Mouse (Mus musculus): ENCODE results near the gene Zbtb2. TPM values are rescaled to one million over a fixed set of nuclear protein-coding genes. Genes with fewer than 3 reads are reported as not detected.

Zbtb2 gene
- polyA plus RNA-seq, 1 experiment = 3.8 TPM

- no peaks in the 10 kb centered on the region for H3K36me3 ChIP-seq (ENCODE audit: control insufficient read depth, insufficient read depth)
- no peak for TF ChIP-seq SRF (IDR thresholded peaks at IDR 0.05; ENCODE audit: control insufficient read depth, insufficient read length, low read depth)
- TF ChIP-seq TCF12 (IDR thresholded peaks at IDR 0.05; ENCODE audit: insufficient read depth, poor library complexity, severe bottlenecking) = no peak
Measured at GRCm38 (mm10) chr10:4364618-4365017, 23.3 kb downstream of the Zbtb2 start.

GRCm38 (mm10) chr10:4357435-4357834, 30.5 kb downstream of the Zbtb2 start:
- Histone ChIP-seq H3K4me2 (ENCODE audit: low read depth) (no peak overlapping the region), H3K27me3 (ENCODE audit: control insufficient read depth, insufficient read depth, insufficient read length) (no peaks in the 10 kb centered on the region), H3K79me2 (ENCODE audit: control insufficient read depth, insufficient read depth) (no peaks in the 10 kb centered on the region), H3K4me3 (no peak overlapping the region), H3K36me3 (ENCODE audit: control insufficient read depth, insufficient read depth) (no peaks in the 10 kb centered on the region), H3ac (ENCODE audit: control insufficient read depth, insufficient read length) (no peak overlapping the region)
- no peak for TF ChIP-seq TCF3 (IDR thresholded peaks at IDR 0.05; ENCODE audit: insufficient read length, low read depth)
- no peak for TF ChIP-seq TCF12 (IDR thresholded peaks at IDR 0.05; ENCODE audit: insufficient read depth, poor library complexity, severe bottlenecking)
- TF ChIP-seq REST (IDR thresholded peaks at IDR 0.05; ENCODE audit: insufficient read depth, insufficient read length) = no peak
- no peak for TF ChIP-seq USF1 (IDR thresholded peaks at IDR 0.05; ENCODE audit: low read depth)
- no peak for TF ChIP-seq MYOD1 (IDR thresholded peaks at IDR 0.05; ENCODE audit: control insufficient read depth in 1 of 3, insufficient read length in 2 of 3, low read depth in 2 of 3)
- TF ChIP-seq MYOG (IDR thresholded peaks at IDR 0.05; ENCODE audit: control insufficient read depth in 1 of 3, insufficient read depth in 1 of 3, insufficient read length in 2 of 3, low read depth in 2 of 3) = no peak
- no peak for TF ChIP-seq CEBPB (IDR thresholded peaks at IDR 0.05; ENCODE audit: insufficient read depth, poor library complexity, severe bottlenecking)
- TF ChIP-seq MAX (IDR thresholded peaks at IDR 0.05; ENCODE audit: low read depth) = no peak
- no peak for TF ChIP-seq SRF (IDR thresholded peaks at IDR 0.05; ENCODE audit: control insufficient read depth, insufficient read length, low read depth)
- TF ChIP-seq POLR2A (IDR thresholded peaks at IDR 0.05; ENCODE audit: insufficient read length, low read depth) = no peak
- TF ChIP-seq POLR2AphosphoS2 (IDR thresholded peaks at IDR 0.05; ENCODE audit: insufficient read length, low read depth) = no peak
- no peak for TF ChIP-seq E2F4 (IDR thresholded peaks at IDR 0.05; ENCODE audit: insufficient read depth)

More at GRCm38 (mm10) chr10:4364618-4365017, 23.3 kb downstream of the Zbtb2 start:
- Histone ChIP-seq H3ac (ENCODE audit: control insufficient read depth, insufficient read length) (no peak overlapping the region), H3K4me3 (no peak overlapping the region), H3K79me2 (ENCODE audit: control insufficient read depth, insufficient read depth) (no peaks in the 10 kb centered on the region), H3K4me2 (ENCODE audit: low read depth) (no peak overlapping the region), H3K27me3 (ENCODE audit: control insufficient read depth, insufficient read depth, insufficient read length) (no peaks in the 10 kb centered on the region)

- peak in 2 of 3 experiments; percentile 11 to 36 for TF ChIP-seq MYOD1 (IDR thresholded peaks at IDR 0.05; ENCODE audit: control insufficient read depth in 1 of 3, insufficient read length in 2 of 3, low read depth in 2 of 3)
- no peak for TF ChIP-seq CEBPB (IDR thresholded peaks at IDR 0.05; ENCODE audit: insufficient read depth, poor library complexity, severe bottlenecking)
- no peak overlapping the region for H3ac ChIP-seq (ENCODE audit: control insufficient read depth, insufficient read length)
- no peak overlapping the region for H3K4me2 ChIP-seq (ENCODE audit: low read depth)
- H3K36me3 ChIP-seq (ENCODE audit: control insufficient read depth, insufficient read depth) = no peaks in the 10 kb centered on the region
- H3K27me3 ChIP-seq (ENCODE audit: control insufficient read depth, insufficient read depth, insufficient read length) = no peaks in the 10 kb centered on the region
- no peaks in the 10 kb centered on the region for H3K79me2 ChIP-seq (ENCODE audit: control insufficient read depth, insufficient read depth)
- H3K4me3 ChIP-seq = no peak overlapping the region
Measured at GRCm38 (mm10) chr10:4356640-4357039, 31.3 kb downstream of the Zbtb2 start.

GRCm38 (mm10) chr10:4355882-4356451, 31.9 kb downstream of the Zbtb2 start:
- H3K4me2 ChIP-seq (ENCODE audit: low read depth) = no peak overlapping the region
- TF ChIP-seq TCF12 (IDR thresholded peaks at IDR 0.05; ENCODE audit: insufficient read depth, poor library complexity, severe bottlenecking) (no peak), MAX (IDR thresholded peaks at IDR 0.05; ENCODE audit: low read depth) (no peak), TCF3 (IDR thresholded peaks at IDR 0.05; ENCODE audit: insufficient read length, low read depth) (no peak), USF1 (IDR thresholded peaks at IDR 0.05; ENCODE audit: low read depth) (no peak), REST (IDR thresholded peaks at IDR 0.05; ENCODE audit: insufficient read depth, insufficient read length) (no peak), POLR2AphosphoS2 (IDR thresholded peaks at IDR 0.05; ENCODE audit: insufficient read length, low read depth) (no peak), MYOG (IDR thresholded peaks at IDR 0.05; ENCODE audit: control insufficient read depth in 1 of 3, insufficient read depth in 1 of 3, insufficient read length in 2 of 3, low read depth in 2 of 3) (no peak), POLR2A (IDR thresholded peaks at IDR 0.05; ENCODE audit: insufficient read length, low read depth) (no peak), CEBPB (IDR thresholded peaks at IDR 0.05; ENCODE audit: insufficient read depth, poor library complexity, severe bottlenecking) (no peak), SRF (IDR thresholded peaks at IDR 0.05; ENCODE audit: control insufficient read depth, insufficient read length, low read depth) (no peak), MYOD1 (IDR thresholded peaks at IDR 0.05; ENCODE audit: control insufficient read depth in 1 of 3, insufficient read length in 2 of 3, low read depth in 2 of 3) (no peak)
- H3K4me3 ChIP-seq = no peak overlapping the region
- no peaks in the 10 kb centered on the region for H3K27me3 ChIP-seq (ENCODE audit: control insufficient read depth, insufficient read depth, insufficient read length)
- no peaks in the 10 kb centered on the region for H3K36me3 ChIP-seq (ENCODE audit: control insufficient read depth, insufficient read depth)
- H3K79me2 ChIP-seq (ENCODE audit: control insufficient read depth, insufficient read depth) = no peaks in the 10 kb centered on the region
- no peak overlapping the region for H3ac ChIP-seq (ENCODE audit: control insufficient read depth, insufficient read length)

DNA sequence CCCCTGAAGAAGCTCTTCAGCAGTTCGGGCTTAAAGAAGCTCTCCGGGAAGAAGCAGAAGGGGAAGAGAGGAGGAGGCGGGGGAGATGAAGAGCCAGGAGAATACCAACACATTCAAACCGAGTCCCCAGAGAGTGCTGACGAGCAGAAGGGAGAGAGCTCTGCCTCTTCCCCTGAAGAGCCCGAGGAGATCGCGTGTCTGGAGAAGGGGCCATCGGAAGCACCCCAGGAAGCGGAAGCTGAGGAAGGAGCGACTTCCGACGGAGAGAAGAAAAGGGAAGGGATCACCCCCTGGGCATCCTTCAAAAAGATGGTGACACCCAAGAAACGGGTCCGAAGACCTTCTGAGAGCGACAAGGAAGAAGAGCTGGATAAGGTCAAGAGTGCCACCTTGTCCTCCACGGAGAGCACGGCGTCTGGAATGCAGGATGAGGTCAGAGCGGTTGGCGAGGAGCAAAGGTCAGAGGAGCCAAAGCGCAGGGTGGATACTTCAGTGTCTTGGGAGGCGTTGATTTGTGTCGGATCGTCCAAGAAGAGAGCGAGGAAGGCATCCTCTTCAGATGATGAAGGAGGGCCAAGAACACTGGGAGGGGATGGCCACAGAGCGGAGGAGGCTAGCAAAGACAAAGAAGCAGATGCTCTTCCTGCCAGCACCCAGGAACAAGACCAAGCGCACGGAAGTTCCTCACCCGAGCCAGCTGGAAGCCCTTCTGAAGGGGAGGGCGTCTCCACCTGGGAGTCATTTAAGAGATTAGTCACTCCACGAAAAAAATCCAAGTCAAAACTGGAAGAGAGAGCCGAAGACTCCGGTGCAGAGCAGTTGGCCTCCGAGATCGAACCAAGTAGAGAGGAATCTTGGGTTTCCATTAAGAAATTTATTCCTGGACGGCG, 33.3 kb downstream of the Zbtb2 start:
- no peak for TF ChIP-seq MAX (IDR thresholded peaks at IDR 0.05; ENCODE audit: low read depth)
- TF ChIP-seq POLR2A (IDR thresholded peaks at IDR 0.05; ENCODE audit: insufficient read length, low read depth) = no peak
- TF ChIP-seq E2F4 (IDR thresholded peaks at IDR 0.05; ENCODE audit: insufficient read depth) = no peak
- TF ChIP-seq USF1 (IDR thresholded peaks at IDR 0.05; ENCODE audit: low read depth) = no peak
- no peak overlapping the region for H3ac ChIP-seq (ENCODE audit: control insufficient read depth, insufficient read length)
- no peaks in the 10 kb centered on the region for H3K36me3 ChIP-seq (ENCODE audit: control insufficient read depth, insufficient read depth)
- no peaks in the 10 kb centered on the region for H3K27me3 ChIP-seq (ENCODE audit: control insufficient read depth, insufficient read depth, insufficient read length)
- no peak overlapping the region for H3K4me2 ChIP-seq (ENCODE audit: low read depth)
- H3K79me2 ChIP-seq (ENCODE audit: control insufficient read depth, insufficient read depth) = no peaks in the 10 kb centered on the region
- no peak overlapping the region for H3K4me3 ChIP-seq
